Comparison of ENCODE assay signal across 28 mouse cellular contexts in the genomic region with DNA sequence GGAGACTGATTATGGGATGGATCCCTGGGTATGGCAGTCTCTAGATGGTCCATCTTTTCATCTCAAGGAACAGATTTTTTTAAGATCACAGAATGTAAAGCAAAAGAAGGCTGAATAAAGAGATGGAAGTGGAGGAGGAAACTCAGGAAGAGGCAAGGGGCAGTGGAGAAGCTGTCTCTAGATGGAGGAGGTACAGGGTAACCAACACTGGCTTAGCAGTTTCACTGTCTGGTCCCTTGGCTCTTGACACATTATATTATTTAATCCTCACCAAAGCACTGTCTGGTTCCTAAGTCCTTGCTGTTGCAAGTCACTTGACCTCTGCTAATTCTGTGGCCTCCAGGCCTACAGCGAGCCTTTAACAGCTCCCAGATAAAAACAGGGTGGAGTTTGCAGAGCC.
"Had no signal": no experiment of that assay in that cellular context is flagged by ENCODE, and none has a peak within 500 bp of the region (broad histone marks: within the 10 kb centered on the region; RNA-seq: fewer than 3 reads in every experiment).

No protein-coding gene starts in this region.

- H3K36me3 ChIP-seq: embryonic facial prominence, embryonic 10.5 days; embryonic facial prominence, embryonic 12.5 days; embryonic facial prominence, embryonic 13.5 days; embryonic facial prominence, embryonic 15.5 days; forebrain, embryonic 10.5 days; forebrain, embryonic 12.5 days; forebrain, embryonic 15.5 days had no signal

- DNase-seq: cerebellum, adult 2 months; cerebellum, adult 8-10 months; cerebellum, adult 9-10 months; cerebellum, adult 9-11 months; cerebellum, postnatal 10 days; cerebellum, postnatal 14 days; cerebellum, postnatal 25 days; cerebellum, postnatal 36 days; embryo, embryonic 11 days; forebrain, postnatal 0 days; gastrocnemius, adult 2 months; gastrocnemius, postnatal 10 days; gastrocnemius, postnatal 14 days; gastrocnemius, postnatal 25 days; gastrocnemius, postnatal 36 days; heart, adult 18-20 months; heart, adult 2 months had no signal

- H3K4me2 ChIP-seq: embryonic facial prominence, embryonic 12.5 days; embryonic facial prominence, embryonic 13.5 days; embryonic facial prominence, embryonic 15.5 days; forebrain, embryonic 12.5 days; forebrain, embryonic 13.5 days; forebrain, embryonic 15.5 days had no signal

- H3K27ac ChIP-seq: embryonic facial prominence, embryonic 10.5 days; embryonic facial prominence, embryonic 12.5 days; embryonic facial prominence, embryonic 13.5 days; embryonic facial prominence, embryonic 15.5 days; forebrain, embryonic 10.5 days; forebrain, embryonic 12.5 days; forebrain, embryonic 13.5 days; forebrain, embryonic 15.5 days; gastrocnemius, adult 2 months; heart, adult 2 months had no signal

- H3K27me3 ChIP-seq: embryonic facial prominence, embryonic 12.5 days; embryonic facial prominence, embryonic 13.5 days; embryonic facial prominence, embryonic 15.5 days; forebrain, embryonic 12.5 days; forebrain, embryonic 13.5 days; forebrain, embryonic 15.5 days had no signal

- H3K4me3 ChIP-seq: embryonic facial prominence, embryonic 10.5 days; embryonic facial prominence, embryonic 12.5 days; embryonic facial prominence, embryonic 13.5 days; embryonic facial prominence, embryonic 15.5 days; erythroblast, embryonic 14.5 days; forebrain, embryonic 10.5 days; forebrain, embryonic 12.5 days; forebrain, embryonic 13.5 days; forebrain, embryonic 15.5 days; gastrocnemius, adult 2 months; heart, adult 2 months had no signal

- H3K9me3 ChIP-seq: embryonic facial prominence, embryonic 10.5 days; embryonic facial prominence, embryonic 12.5 days; embryonic facial prominence, embryonic 13.5 days; embryonic facial prominence, embryonic 15.5 days; forebrain, embryonic 10.5 days; forebrain, embryonic 12.5 days; forebrain, embryonic 13.5 days; forebrain, embryonic 15.5 days had no signal

- H3K9ac ChIP-seq: embryonic facial prominence, embryonic 12.5 days; embryonic facial prominence, embryonic 13.5 days; embryonic facial prominence, embryonic 15.5 days; forebrain, embryonic 12.5 days; forebrain, embryonic 13.5 days; forebrain, embryonic 15.5 days; forebrain, postnatal 0 days had no signal

- ATAC-seq: forebrain, embryonic 13.5 days; forebrain, embryonic 14.5 days; forebrain, embryonic 15.5 days; forebrain, embryonic 16.5 days; forebrain, postnatal 0 days had no signal

- H3K4me1 ChIP-seq: embryonic facial prominence, embryonic 10.5 days; embryonic facial prominence, embryonic 12.5 days; embryonic facial prominence, embryonic 13.5 days; embryonic facial prominence, embryonic 15.5 days; forebrain, embryonic 10.5 days; forebrain, embryonic 12.5 days; forebrain, embryonic 13.5 days; forebrain, embryonic 15.5 days had no signal
